Mouse (Mus musculus): ENCODE results near the gene Gipc2. TPM values are rescaled to one million over a fixed set of nuclear protein-coding genes. Genes with fewer than 3 reads are reported as not detected.

Gene Gipc2
- total and polyA plus RNA-seq, 2 experiments from 2014 or later: 12.8 to 13.0 TPM

DNA sequence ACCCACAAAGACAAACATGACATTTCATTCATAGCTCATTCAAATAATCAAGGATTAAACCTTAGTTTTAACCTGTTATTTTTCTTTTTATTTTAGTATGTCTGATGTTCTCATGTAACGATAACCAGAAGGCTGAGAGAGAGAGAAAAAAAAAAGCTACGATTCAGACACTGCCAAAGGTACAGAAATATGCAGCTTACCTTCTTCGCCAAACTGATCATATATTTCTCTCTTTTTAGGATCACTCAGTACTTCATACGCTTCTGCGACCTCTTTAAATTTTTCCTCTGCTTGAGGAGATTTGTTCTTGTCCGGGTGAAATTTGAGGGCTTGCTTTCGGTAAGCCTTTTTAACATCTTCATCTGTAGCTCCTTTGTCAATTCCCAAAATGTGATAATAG lies 27.1 kb upstream of the Gipc2 start:
- peak overlapping the region; percentile 57 for H3K4me3 ChIP-seq (ENCODE audit: low read depth, low read length)
- ATAC-seq (ENCODE audit: low FRiP score) (no peak), DNase-seq (ENCODE audit: low spot score) (no peak)
- H3K27ac ChIP-seq (ENCODE audit: low read depth, low read length): peak overlapping the region; percentile 73
- WGBS: 3% methylated on average over 7 of the region's 7 CpGs
- H3K4me1 ChIP-seq (ENCODE audit: insufficient read depth, low read length): 0 out of 2 replicates have a peak, but pooled peaks cover 4% of the 10 kb centered on the region
- peak overlapping the region; percentile 50 for H3K4me2 ChIP-seq (ENCODE audit: low read depth, low read length, poor library complexity, severe bottlenecking)
- H3K9me3 ChIP-seq (ENCODE audit: low read length): no peaks in the 10 kb centered on the region
- no peak for TF ChIP-seq CTCF (IDR thresholded peaks at IDR 0.05)
- H3K9ac ChIP-seq (replicated peaks; ENCODE audit: low read length, poor library complexity, severe bottlenecking): peak overlapping the region; percentile 53
- H3K36me3 ChIP-seq (ENCODE audit: insufficient read depth, low read length): no peaks in the 10 kb centered on the region
- H3K27me3 ChIP-seq (ENCODE audit: insufficient read depth, low read length): no peaks in the 10 kb centered on the region

- ATAC-seq (ENCODE audit: low FRiP score) (no peak), DNase-seq (ENCODE audit: low spot score) (peak; percentile 46)
- Histone ChIP-seq H3K9me3 (ENCODE audit: low read length) (no peaks in the 10 kb centered on the region), H3K4me3 (ENCODE audit: low read depth, low read length) (peak overlapping the region; percentile 39), H3K4me2 (ENCODE audit: low read depth, low read length, poor library complexity, severe bottlenecking) (peak overlapping the region; percentile 48), H3K27me3 (ENCODE audit: insufficient read depth, low read length) (no peaks in the 10 kb centered on the region), H3K4me1 (ENCODE audit: insufficient read depth, low read length) (0 out of 2 replicates have a peak, but pooled peaks cover 4% of the 10 kb centered on the region), H3K9ac (replicated peaks; ENCODE audit: low read length, poor library complexity, severe bottlenecking) (peak overlapping the region; percentile 62; the same call in 1 of the 2 replicates), H3K27ac (ENCODE audit: low read depth, low read length) (no peak overlapping the region), H3K36me3 (ENCODE audit: insufficient read depth, low read length) (no peaks in the 10 kb centered on the region)
- TF ChIP-seq CTCF (IDR thresholded peaks at IDR 0.05): no peak
- WGBS: 39% methylated on average over 10 of the region's 11 CpGs
Observed at GRCm38 (mm10) chr3:152192238-152192931, 26.4 kb upstream of the Gipc2 start.

DNA sequence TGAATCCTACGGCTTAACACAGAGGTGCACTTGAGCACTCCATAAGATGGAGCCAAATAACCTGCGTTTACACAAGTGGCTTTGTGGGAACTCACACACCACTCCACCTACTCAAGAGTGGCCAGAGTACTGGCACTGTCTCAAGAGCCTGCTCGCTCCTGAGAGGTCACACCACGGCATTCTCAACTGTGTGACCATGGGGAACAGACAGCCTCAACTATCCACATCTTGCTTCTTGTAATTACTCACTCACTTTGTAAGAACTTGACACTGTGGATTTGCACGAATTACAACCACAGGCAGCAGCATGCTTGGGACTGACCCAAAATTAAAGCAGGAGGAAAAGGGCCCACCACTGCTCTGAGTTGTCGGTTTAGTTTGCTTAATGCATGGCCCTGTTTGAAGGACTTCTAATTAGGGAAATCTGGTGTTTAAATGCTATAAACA lies 25.8 kb upstream of the Gipc2 start:
- Histone ChIP-seq H3K27me3 (ENCODE audit: insufficient read depth, low read length) (no peaks in the 10 kb centered on the region), H3K4me1 (ENCODE audit: insufficient read depth, low read length) (0 out of 2 replicates have a peak, but pooled peaks cover 4% of the 10 kb centered on the region), H3K9me3 (ENCODE audit: low read length) (no peaks in the 10 kb centered on the region), H3K4me3 (ENCODE audit: low read depth, low read length) (peak overlapping the region; percentile 39), H3K36me3 (ENCODE audit: insufficient read depth, low read length) (no peaks in the 10 kb centered on the region), H3K27ac (ENCODE audit: low read depth, low read length) (no peak overlapping the region), H3K9ac (replicated peaks; ENCODE audit: low read length, poor library complexity, severe bottlenecking) (no peak overlapping the region), H3K4me2 (ENCODE audit: low read depth, low read length, poor library complexity, severe bottlenecking) (peak overlapping the region; percentile 48)
- DNase-seq (ENCODE audit: low spot score) (peak; percentile 19), ATAC-seq (ENCODE audit: low FRiP score) (no peak)
- TF ChIP-seq CTCF (IDR thresholded peaks at IDR 0.05): no peak
- 54% methylated on average over 6 of the region's 6 CpGs for WGBS

DNA sequence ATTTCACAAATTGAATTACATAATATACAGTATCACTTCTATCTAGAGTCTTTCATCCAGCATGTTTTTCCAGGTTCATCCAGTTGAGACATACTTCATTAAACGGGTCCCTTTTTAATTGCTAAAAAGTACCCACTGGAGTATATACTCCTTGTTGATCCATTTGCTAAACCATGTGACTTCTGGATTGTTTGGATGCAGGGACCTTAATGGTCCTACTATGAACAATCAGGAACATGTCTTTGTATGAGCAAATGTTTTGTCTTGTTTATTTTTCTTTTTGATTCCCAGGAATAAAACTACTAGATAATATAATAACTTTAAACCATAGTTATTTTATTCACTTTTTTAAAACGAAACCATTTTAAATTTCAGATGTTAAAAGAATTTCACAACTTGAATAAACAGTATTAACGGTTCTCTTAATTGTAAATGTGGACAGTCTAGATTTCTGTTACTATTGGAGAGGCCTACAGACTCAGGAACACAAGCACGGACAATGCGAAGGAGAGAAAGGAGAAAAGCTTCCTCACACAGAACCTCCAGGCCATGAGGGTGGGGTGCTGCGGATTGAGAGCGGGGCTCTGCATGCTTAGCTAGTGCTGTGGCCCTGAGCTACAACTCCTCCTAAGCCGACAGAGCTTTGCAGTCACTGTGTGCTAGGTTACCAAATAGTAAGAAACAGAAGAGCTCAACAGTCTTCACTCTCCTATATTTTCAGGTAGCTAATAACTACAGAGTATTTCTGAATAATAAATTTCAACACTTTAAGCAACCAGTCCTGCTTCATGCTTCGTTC lies 24.8 kb upstream of the Gipc2 start:
- Histone ChIP-seq H3K36me3 (ENCODE audit: insufficient read depth, low read length) (no peaks in the 10 kb centered on the region), H3K27me3 (ENCODE audit: insufficient read depth, low read length) (no peaks in the 10 kb centered on the region), H3K9me3 (ENCODE audit: low read length) (no peaks in the 10 kb centered on the region), H3K4me2 (ENCODE audit: low read depth, low read length, poor library complexity, severe bottlenecking) (peak overlapping the region; percentile 40), H3K4me1 (ENCODE audit: insufficient read depth, low read length) (0 out of 2 replicates have a peak, but pooled peaks cover 4% of the 10 kb centered on the region), H3K4me3 (ENCODE audit: low read depth, low read length) (no peak overlapping the region), H3K27ac (ENCODE audit: low read depth, low read length) (no peak overlapping the region), H3K9ac (replicated peaks; ENCODE audit: low read length, poor library complexity, severe bottlenecking) (no peak overlapping the region)
- TF ChIP-seq CTCF (IDR thresholded peaks at IDR 0.05): no peak
- 74% methylated on average over 9 of the region's 9 CpGs for WGBS
- ATAC-seq (ENCODE audit: low FRiP score) (no peak), DNase-seq (ENCODE audit: low spot score) (no peak)

- ATAC-seq (ENCODE audit: low FRiP score) (no peak), DNase-seq (ENCODE audit: low spot score) (no peak)
- Histone ChIP-seq H3K9me3 (ENCODE audit: low read length) (no peaks in the 10 kb centered on the region), H3K4me3 (ENCODE audit: low read depth, low read length) (no peak overlapping the region), H3K36me3 (ENCODE audit: insufficient read depth, low read length) (peaks cover 4% of the 10 kb centered on the region; the same call in 1 of the 2 replicates), H3K27me3 (ENCODE audit: insufficient read depth, low read length) (no peaks in the 10 kb centered on the region), H3K9ac (replicated peaks; ENCODE audit: low read length, poor library complexity, severe bottlenecking) (no peak overlapping the region), H3K4me1 (ENCODE audit: insufficient read depth, low read length) (0 out of 2 replicates have a peak, but pooled peaks cover 4% of the 10 kb centered on the region), H3K27ac (ENCODE audit: low read depth, low read length) (no peak overlapping the region), H3K4me2 (ENCODE audit: low read depth, low read length, poor library complexity, severe bottlenecking) (no peak overlapping the region)
- TF ChIP-seq CTCF (IDR thresholded peaks at IDR 0.05): no peak
- 67% methylated on average over 4 of the region's 4 CpGs for WGBS
Observed at GRCm38 (mm10) chr3:152189306-152189705, 23.3 kb upstream of the Gipc2 start.

GRCm38 (mm10) chr3:152186106-152186505 lies 20.1 kb upstream of the Gipc2 start:
- Histone ChIP-seq H3K9ac (replicated peaks; ENCODE audit: low read length, poor library complexity, severe bottlenecking) (no peak overlapping the region), H3K4me3 (ENCODE audit: low read depth, low read length) (no peak overlapping the region), H3K27me3 (ENCODE audit: insufficient read depth, low read length) (no peaks in the 10 kb centered on the region), H3K4me2 (ENCODE audit: low read depth, low read length, poor library complexity, severe bottlenecking) (no peak overlapping the region), H3K27ac (ENCODE audit: low read depth, low read length) (no peak overlapping the region), H3K4me1 (ENCODE audit: insufficient read depth, low read length) (no peaks in the 10 kb centered on the region), H3K9me3 (ENCODE audit: low read length) (no peaks in the 10 kb centered on the region), H3K36me3 (ENCODE audit: insufficient read depth, low read length) (peaks cover 4% of the 10 kb centered on the region; the same call in 1 of the 2 replicates)
- TF ChIP-seq CTCF (IDR thresholded peaks at IDR 0.05): no peak
- 88% methylated on average over 6 of the region's 6 CpGs for WGBS
- DNase-seq (ENCODE audit: low spot score) (no peak), ATAC-seq (ENCODE audit: low FRiP score) (no peak)

Measured in midbrain, postnatal 0 days (tissue).